Mouse (Mus musculus) heart, embryonic 15.5 days (tissue): ENCODE measurements around the gene Mef2d. TPM values are rescaled to one million over a fixed set of nuclear protein-coding genes. Genes with fewer than 3 reads are reported as not detected.

Experiments
- ATAC-seq: fragments of 200-750 bp; cut with Nextera tagmentation; replicated peaks from 2 replicates; pipeline ENCODE4 v1.8.0; 2017; ENCODE audit warnings: low read depth, moderate TSS enrichment; ENCODE audit not compliant: insufficient number of reproducible peaks, insufficient read depth, low FRiP score
- H3K27ac ChIP-seq: fragments of 300-500 bp; sonication (generic); 2 replicates; pipeline ENCODE4 v1.5.1; 2015; ENCODE audit warnings: mild to moderate bottlenecking, inconsistent platforms
- H3K27me3 ChIP-seq: fragments of 300-500 bp; sonication (generic); 2 replicates; pipeline ENCODE4 v1.6.1; 2015; ENCODE audit warnings: inconsistent platforms
- H3K36me3 ChIP-seq: fragments of 300-500 bp; sonication (generic); 2 replicates; pipeline ENCODE4 v1.6.1; 2015; ENCODE audit warnings: mild to moderate bottlenecking, inconsistent platforms
- H3K4me1 ChIP-seq: fragments of 300-500 bp; sonication (generic); replicated peaks from 2 replicates; pipeline ENCODE4 v1.6.1; 2015; ENCODE audit warnings: inconsistent platforms
- H3K4me2 ChIP-seq: fragments of 300-500 bp; sonication (generic); 2 replicates; pipeline ENCODE4 v1.6.1; 2015; ENCODE audit warnings: inconsistent platforms, mild to moderate bottlenecking, moderate library complexity
- H3K4me3 ChIP-seq: fragments of 300-500 bp; sonication (generic); 2 replicates; pipeline ENCODE4 v1.5.1; 2015; ENCODE audit warnings: mild to moderate bottlenecking, inconsistent platforms
- H3K9ac ChIP-seq: fragments of 300-500 bp; sonication (generic); 2 replicates; pipeline ENCODE4 v1.6.1; 2015; ENCODE audit warnings: mild to moderate bottlenecking, inconsistent platforms
- H3K9me3 ChIP-seq: fragments of 300-500 bp; sonication (generic); replicated peaks from 2 replicates; pipeline ENCODE4 v1.6.1; 2016; ENCODE audit warnings: inconsistent platforms
- WGBS: fragments of 180-500 bp; shearing (Covaris S2); methylation state at CpG from one replicate; pipeline ENCODE4 v1.1.7; 2015; ENCODE audit warnings: mixed read lengths; 5-methylcytosine and 5-hydroxymethylcytosine counted together
- polyA plus RNA-seq: library from polyadenylated mRNA; unstranded; fragments of >200 nt; fragmentation: Nextera tagmentation; extraction: Ambion mirVana; gene quantifications from 2 replicates; pipeline ENCODE4 v1.2.1, GENCODE M21; 2015

Gene Mef2d
- polyA plus RNA-seq: 35.4 and 43.2 TPM in 2 replicates

DNA sequence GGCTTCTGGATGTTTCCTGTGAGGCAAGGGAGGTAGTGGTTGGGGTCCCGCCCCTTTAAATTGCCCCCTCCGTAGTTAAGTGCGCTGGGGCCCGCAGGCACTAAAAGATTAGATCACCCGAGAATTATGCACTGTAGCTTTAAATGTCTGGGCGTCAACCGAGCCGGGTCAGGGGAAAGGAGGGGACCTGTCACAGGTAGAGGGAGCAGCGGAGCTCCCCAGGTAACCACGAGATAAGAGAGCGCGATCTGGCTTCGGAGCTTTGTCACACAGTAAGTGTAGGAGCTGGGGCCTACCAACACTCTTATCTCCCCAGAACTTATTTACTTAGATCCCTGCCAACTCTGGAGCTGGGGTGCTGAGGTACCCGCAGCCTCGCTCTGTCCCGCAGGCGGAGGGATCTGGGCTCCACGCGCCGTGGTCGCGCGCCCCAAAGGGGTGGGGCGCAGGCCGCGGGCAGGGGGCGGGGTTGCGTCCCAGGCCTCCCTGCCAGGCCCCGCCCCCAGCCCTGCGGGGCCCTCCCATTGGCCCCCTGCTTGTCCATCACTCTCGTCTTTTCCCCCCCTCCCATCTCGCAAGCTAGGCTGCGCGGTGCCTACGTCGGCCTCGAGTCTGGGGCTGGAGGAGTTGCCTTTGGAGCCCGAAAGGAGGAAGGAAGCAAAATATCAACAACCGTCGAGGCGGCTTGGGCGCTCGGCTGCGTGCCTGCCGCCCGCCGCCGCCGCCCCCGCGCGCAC lies at the start of gene Mef2d:
Gene Mef2d, plus strand, starts transcription at position 586 of the 737 bp plus-strand sequence.
- Histone ChIP-seq H3K4me3 (peak within 1 kb of the TSS; percentile 96), H3K36me3 (no peaks in the 10 kb centered on the region), H3K4me1 (peaks cover 75% of the 10 kb centered on the region), H3K27ac (peak within 1 kb of the TSS; percentile 100), H3K9ac (peak within 1 kb of the TSS; percentile 91), H3K4me2 (peak within 1 kb of the TSS; percentile 88), H3K27me3 (no peaks in the 10 kb centered on the region), H3K9me3 (no peaks in the 10 kb centered on the region)
- peak; percentile 85 for ATAC-seq
- WGBS: under 1% methylated on average over 46 of the region's 52 CpGs

DNA sequence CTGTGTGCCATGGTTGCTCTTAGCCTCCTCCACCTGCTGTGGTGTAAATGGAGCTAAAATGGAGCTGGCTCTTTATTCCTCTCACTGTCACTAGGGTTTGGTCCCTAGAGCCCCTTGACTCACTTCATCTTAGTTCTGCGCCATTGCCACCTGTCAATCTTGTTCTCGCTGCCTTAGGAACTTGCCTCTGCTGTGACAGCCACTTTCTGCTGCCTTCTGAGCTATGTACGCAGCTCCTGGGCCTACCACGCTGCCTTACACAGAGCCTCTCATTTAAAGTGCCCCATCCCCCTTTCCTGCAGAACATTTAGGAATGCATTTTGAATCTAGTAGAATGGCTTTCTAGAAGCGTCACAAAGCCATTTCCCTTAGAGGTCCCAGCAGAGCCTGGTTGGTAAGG lies 48.0 kb upstream of the Mef2d start:
- no peak for ATAC-seq
- H3K27me3 ChIP-seq: no peaks in the 10 kb centered on the region
- H3K4me2 ChIP-seq: no peak overlapping the region

DNA sequence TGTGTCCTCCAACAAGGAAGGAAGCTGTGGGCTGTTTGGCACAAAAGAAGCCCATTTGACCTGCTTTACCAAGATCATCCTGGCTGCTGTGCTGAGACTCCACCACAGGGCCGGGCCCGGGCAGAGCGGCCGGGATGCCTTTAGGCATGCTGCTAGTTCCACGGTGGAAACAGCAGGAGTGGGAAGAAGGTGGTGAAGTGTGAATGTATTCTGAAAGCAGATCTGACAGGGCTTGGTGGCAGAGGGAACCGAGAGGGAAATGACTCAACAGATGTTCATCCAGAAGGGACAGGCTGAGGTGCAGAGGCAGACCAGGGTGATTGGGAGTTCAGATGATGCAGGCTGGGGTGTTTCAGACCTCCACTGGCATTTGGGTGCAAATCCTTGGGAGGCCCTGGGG lies 44.5 kb upstream of the Mef2d start:
- WGBS: 68% methylated on average over 6 of the region's 6 CpGs
- H3K4me3 ChIP-seq: no peak overlapping the region
- H3K4me1 ChIP-seq: no peaks in the 10 kb centered on the region
- H3K36me3 ChIP-seq: peaks cover 89% of the 10 kb centered on the region
- no peak overlapping the region for H3K4me2 ChIP-seq
- no peaks in the 10 kb centered on the region for H3K27me3 ChIP-seq
- no peaks in the 10 kb centered on the region for H3K9me3 ChIP-seq
- no peak overlapping the region for H3K27ac ChIP-seq
- no peak for ATAC-seq
- no peak overlapping the region for H3K9ac ChIP-seq

More for the DNA sequence above, 48.0 kb upstream of the Mef2d start:
- Histone ChIP-seq H3K4me3 (no peak overlapping the region), H3K36me3 (peaks cover 94% of the 10 kb centered on the region), H3K27ac (no peak overlapping the region), H3K9ac (no peak overlapping the region), H3K9me3 (no peaks in the 10 kb centered on the region), H3K4me1 (no peaks in the 10 kb centered on the region)
- 78% methylated on average over 5 of the region's 5 CpGs for WGBS

DNA sequence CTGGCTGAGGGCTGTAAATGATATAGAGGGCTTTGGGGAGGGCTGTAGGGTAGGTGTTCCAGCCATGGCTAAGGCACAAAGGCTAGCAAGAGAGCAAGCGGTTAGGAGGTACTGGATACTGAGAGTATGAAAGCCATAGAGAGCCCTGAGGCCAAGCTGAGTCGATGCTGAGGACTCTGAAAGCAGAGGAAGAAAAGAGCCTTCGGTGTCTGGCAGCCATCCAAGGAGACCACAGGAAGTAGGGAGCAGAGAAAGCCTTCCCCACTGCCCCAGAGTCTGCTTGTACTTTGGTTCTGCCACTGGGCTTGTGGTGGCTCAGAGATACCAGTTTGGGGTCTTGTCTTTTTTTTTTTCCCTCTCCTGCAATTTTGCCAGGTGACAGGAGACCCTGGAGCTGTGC lies 41.9 kb upstream of the Mef2d start:
- Histone ChIP-seq H3K27ac (no peak overlapping the region), H3K36me3 (peaks cover 88% of the 10 kb centered on the region), H3K27me3 (no peaks in the 10 kb centered on the region), H3K4me2 (no peak overlapping the region), H3K9me3 (no peaks in the 10 kb centered on the region), H3K4me3 (no peak overlapping the region), H3K4me1 (no peaks in the 10 kb centered on the region), H3K9ac (no peak overlapping the region)
- ATAC-seq: no peak
- WGBS: 61% methylated on average over 3 of the region's 3 CpGs

DNA sequence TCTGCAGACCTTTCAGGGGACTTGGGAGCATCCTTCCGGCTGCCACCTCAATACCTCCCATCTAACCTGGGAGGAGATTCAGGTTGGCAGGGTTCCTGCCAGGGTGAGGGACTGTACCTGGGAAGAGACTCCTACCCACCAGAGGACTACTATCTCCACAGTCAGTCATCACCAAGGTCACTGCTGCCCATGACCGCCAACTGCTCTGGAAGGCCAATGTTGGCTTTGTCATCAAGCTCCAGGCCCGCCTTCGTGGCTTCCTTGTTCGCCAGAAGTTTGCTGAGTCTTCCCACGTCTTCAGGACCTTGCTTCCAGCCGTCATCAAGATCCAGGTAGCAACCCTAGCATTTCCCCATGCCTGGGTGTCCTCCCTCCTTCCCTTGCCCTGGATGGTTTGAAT lies 40.4 kb upstream of the Mef2d start:
- 86% methylated on average over 7 of the region's 7 CpGs for WGBS
- H3K4me1 ChIP-seq: no peaks in the 10 kb centered on the region
- H3K9me3 ChIP-seq: no peaks in the 10 kb centered on the region
- no peak for ATAC-seq
- H3K27ac ChIP-seq: no peak overlapping the region
- no peak overlapping the region for H3K4me3 ChIP-seq
- peaks cover 89% of the 10 kb centered on the region for H3K36me3 ChIP-seq
- no peak overlapping the region for H3K4me2 ChIP-seq
- H3K27me3 ChIP-seq: no peaks in the 10 kb centered on the region
- H3K9ac ChIP-seq: no peak overlapping the region

DNA sequence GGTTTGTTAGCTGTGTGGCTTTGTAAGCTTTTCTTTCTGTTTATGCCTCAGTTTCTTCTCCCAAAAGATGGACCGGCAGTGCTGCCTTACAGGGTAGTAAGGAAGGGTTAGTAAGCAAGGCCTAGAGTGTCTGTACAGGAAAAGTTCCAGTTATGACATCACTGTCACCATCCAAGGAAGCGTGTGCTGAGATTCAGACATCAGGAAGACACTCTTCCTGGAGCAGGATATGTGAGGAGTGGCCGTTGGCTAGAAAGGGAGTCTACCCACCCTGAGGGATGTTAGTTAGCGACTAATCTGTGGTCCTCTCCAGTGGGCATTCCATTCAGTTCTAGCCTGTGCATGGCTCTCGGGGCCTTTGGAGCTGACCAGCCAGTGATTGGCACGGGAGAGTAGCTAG lies 40.0 kb upstream of the Mef2d start:
- Histone ChIP-seq H3K27me3 (no peaks in the 10 kb centered on the region), H3K4me2 (no peak overlapping the region), H3K4me1 (no peaks in the 10 kb centered on the region), H3K9me3 (no peaks in the 10 kb centered on the region), H3K9ac (no peak overlapping the region), H3K36me3 (peaks cover 89% of the 10 kb centered on the region), H3K4me3 (no peak overlapping the region), H3K27ac (peak overlapping the region; percentile 43; the same call in 1 of the 2 replicates)
- ATAC-seq: no peak; the same call in 1 of the 2 replicates
- WGBS: 71% methylated on average over 6 of the region's 6 CpGs

DNA sequence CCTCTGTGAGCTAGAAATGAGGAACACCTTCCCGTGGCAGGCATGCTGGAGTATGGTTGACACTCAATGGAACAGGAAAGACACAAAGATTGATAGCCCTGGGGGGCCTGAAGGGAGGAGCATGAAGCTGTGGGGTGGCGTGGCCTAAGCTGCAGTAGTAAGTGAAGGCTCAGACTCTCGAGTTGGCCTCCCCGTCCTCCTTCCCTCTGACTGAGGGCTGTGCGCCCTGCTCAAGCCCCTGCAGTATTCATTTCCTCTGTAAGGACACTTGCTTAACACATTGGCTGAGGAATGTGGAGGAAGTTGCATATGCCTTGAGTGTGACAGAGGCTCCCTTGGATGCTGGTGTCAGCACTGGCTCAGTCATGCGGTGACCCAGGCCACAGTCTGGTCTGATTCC lies 39.6 kb upstream of the Mef2d start:
- H3K9ac ChIP-seq: no peak overlapping the region
- WGBS: 73% methylated on average over 6 of the region's 6 CpGs
- H3K4me1 ChIP-seq: no peaks in the 10 kb centered on the region
- peak overlapping the region; percentile 43; the same call in 1 of the 2 replicates for H3K27ac ChIP-seq
- no peaks in the 10 kb centered on the region for H3K9me3 ChIP-seq
- ATAC-seq: no peak
- no peak overlapping the region for H3K4me2 ChIP-seq
- H3K4me3 ChIP-seq: no peak overlapping the region
- peaks cover 89% of the 10 kb centered on the region for H3K36me3 ChIP-seq
- H3K27me3 ChIP-seq: no peaks in the 10 kb centered on the region

DNA sequence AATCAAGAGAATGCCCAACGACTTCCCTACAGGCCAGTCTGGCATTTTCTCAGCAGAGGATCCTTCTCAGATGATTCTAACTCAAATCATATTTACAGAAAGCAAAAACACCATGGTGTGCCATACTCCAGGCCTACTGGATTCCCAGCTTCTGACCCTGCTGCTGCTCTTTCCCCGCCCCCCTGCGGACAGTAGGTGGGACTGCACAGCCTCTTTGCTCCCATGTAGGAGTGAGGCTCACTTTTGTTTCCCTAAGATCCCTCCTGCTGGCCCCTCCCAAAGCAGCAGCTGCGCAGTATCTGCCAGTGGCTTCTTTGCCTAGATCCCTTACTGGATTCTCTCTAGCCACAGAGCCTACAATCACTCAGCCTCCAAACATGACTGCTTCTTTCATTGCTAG lies 36.0 kb upstream of the Mef2d start:
- 88% methylated on average over 4 of the region's 4 CpGs for WGBS
- H3K9me3 ChIP-seq: no peaks in the 10 kb centered on the region
- no peaks in the 10 kb centered on the region for H3K4me1 ChIP-seq
- H3K27me3 ChIP-seq: no peaks in the 10 kb centered on the region
- H3K27ac ChIP-seq: no peak overlapping the region
- no peak overlapping the region for H3K9ac ChIP-seq
- no peak overlapping the region for H3K4me2 ChIP-seq
- no peak for ATAC-seq
- H3K36me3 ChIP-seq: peaks cover 87% of the 10 kb centered on the region
- H3K4me3 ChIP-seq: no peak overlapping the region

DNA sequence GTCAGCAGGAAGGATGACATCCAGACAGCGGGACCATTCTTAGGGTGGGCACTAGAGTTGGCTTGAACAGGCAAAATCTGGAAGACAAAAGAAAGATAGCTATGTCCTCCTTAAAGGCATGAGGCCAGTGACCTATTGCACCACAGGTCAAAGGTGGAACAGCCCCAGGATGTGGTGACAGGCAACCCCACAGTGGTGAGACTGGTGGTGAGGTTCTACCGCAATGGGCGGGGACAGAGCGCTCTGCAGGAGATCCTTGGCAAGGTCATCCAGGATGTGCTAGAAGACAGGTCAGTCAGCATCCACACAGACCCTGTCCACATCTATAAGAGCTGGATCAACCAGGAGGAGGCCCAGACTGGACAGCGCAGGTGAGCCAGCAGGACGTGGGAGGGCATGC lies 33.0 kb upstream of the Mef2d start:
- Histone ChIP-seq H3K27ac (no peak overlapping the region), H3K27me3 (no peaks in the 10 kb centered on the region), H3K4me1 (0 out of 2 replicates have a peak, but pooled peaks cover 3% of the 10 kb centered on the region), H3K4me3 (no peak overlapping the region), H3K9ac (no peak overlapping the region), H3K4me2 (no peak overlapping the region), H3K36me3 (peaks cover 87% of the 10 kb centered on the region), H3K9me3 (no peaks in the 10 kb centered on the region)
- ATAC-seq: no peak
- WGBS: 87% methylated on average over 6 of the region's 6 CpGs

DNA sequence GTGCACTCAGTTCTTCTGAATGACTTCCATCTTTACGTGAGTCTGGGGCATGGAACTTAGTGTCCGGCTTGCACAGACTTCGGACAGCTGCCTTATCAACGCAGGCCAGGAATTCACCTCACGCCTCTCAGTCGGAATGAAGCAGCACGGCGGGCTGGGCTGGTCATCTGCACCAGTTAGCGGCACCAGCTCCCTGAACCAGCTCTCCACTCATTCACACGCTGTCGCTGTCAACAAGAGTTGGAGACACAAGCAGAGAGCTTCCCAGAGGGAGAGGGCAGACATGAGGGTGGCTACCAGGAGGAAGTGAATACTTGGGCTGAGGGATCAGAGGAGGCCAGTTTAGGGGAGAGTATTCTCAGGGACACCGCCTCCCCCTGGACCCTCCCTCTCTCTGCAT lies 27.8 kb upstream of the Mef2d start:
- Histone ChIP-seq H3K4me2 (no peak overlapping the region), H3K4me1 (peaks cover 10% of the 10 kb centered on the region; the same call in 1 of the 2 replicates), H3K9me3 (no peaks in the 10 kb centered on the region), H3K4me3 (no peak overlapping the region), H3K27ac (peak overlapping the region; percentile 53), H3K27me3 (no peaks in the 10 kb centered on the region), H3K9ac (no peak overlapping the region), H3K36me3 (peaks cover 82% of the 10 kb centered on the region)
- ATAC-seq: peak; percentile 33; the same call in 1 of the 2 replicates
- 39% methylated on average over 12 of the region's 12 CpGs for WGBS

DNA sequence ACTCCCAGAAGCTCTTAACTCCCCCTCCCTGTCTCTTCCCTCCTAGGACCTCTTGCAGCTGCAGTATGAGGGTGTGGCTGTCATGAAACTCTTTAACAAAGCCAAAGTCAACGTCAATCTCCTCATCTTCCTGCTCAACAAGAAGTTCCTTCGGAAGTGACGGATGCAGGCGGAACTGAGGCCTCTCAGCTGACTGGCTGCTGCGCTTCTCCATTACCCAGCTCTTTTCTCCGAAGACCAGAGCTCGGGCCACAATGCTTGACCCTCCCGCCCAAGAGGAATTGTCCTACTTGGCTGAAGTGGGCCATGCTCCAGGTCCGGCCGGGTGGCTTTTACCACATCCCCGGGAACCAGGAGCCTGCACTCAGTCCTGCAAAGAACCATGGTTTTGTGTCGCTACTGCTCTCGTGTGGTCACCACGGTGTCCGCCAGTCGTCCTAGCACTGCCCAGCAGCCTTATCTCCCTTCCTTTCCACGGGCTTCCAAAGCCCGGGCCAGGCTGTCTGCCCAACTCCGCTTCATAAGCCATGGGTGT lies 22.0 kb upstream of the Mef2d start:
- Histone ChIP-seq H3K9me3 (no peaks in the 10 kb centered on the region), H3K4me3 (no peak overlapping the region), H3K4me2 (no peak overlapping the region), H3K9ac (no peak overlapping the region), H3K4me1 (peaks cover 26% of the 10 kb centered on the region), H3K27me3 (no peaks in the 10 kb centered on the region), H3K36me3 (peaks cover 35% of the 10 kb centered on the region), H3K27ac (peak overlapping the region; percentile 82)
- ATAC-seq: 0 out of 2 replicates have a peak, but pooled peaks have one; percentile 36
- 60% methylated on average over 19 of the region's 19 CpGs for WGBS
